Mouse (Mus musculus): ENCODE results near the gene Kcna3. TPM values are rescaled to one million over a fixed set of nuclear protein-coding genes. Genes with fewer than 3 reads are reported as not detected.

Kcna3 gene
- polyA plus RNA-seq (2015; fragmentation: Nextera tagmentation; extraction: Ambion mirVana): 16.0 and 17.8 TPM in 2 replicates

DNA sequence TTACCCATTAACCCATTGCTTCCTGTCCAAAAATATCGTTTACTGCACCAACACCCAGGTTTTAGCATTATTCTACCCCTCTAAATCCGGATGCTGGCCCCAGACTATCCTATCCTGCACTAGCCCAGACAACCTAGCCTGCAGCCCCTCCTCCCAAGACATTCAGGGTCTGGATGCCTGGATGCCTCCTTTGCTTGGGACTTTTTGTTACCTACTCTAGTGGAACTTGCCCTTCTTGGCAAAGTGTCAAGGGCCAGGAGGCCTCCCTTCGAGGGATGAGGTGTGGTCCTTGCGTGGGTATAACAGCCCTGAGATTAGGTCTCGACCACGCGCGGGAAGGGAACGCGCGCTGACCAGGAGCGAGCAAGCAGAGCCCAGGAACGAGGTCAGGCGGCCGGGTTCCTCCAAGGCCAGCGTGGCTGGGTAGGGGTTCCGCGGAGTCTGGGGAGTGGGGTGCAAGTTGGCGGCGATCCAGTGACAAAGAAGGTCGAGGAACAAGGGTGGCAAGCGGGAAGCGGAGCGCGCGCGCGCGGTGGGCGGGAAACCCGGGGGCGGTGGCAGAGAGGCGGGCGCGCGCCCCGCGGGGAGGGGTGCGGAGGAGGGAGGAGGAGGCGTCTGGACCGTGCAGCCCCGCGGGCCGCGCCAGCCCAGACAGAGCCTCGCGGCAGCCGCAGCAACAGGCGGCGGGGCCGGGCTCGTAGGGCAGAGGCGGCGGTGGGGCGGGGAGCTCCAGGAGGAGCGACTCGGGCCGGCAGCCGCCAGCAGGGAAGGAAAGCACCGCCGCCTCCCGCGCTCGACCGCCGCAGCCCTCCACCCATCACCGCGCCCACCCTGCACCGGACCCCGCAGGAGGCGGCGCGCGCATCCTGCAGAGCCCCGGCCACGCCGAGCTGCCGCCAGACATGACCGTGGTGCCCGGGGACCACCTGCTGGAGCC lies at the start of gene Kcna3:
Kcna3 (plus strand) TSS at position 649 of the 937 bp plus-strand sequence.
- H3K4me2 ChIP-seq (ENCODE audit: low read length): peak within 1 kb of the TSS; percentile 78
- H3K36me3 ChIP-seq (ENCODE audit: control insufficient read depth, insufficient read depth, low read length): no peaks in the 10 kb centered on the region
- WGBS: under 1% methylated on average over 24 of the region's 80 CpGs
- peak within 1 kb of the TSS; percentile 92 for H3K27ac ChIP-seq (ENCODE audit: low read length)
- peaks cover 31% of the 10 kb centered on the region for H3K4me1 ChIP-seq (ENCODE audit: control insufficient read depth, insufficient read depth, low read length)
- no peaks in the 10 kb centered on the region for H3K9me3 ChIP-seq (replicated peaks; ENCODE audit: control insufficient read depth, low read length, poor library complexity, severe bottlenecking)
- peak within 1 kb of the TSS; percentile 84 for H3K4me3 ChIP-seq (ENCODE audit: low read depth, low read length)
- peak; percentile 94 for ATAC-seq
- H3K27me3 ChIP-seq (ENCODE audit: control insufficient read depth, insufficient read depth, low read depth, low read length): no peaks in the 10 kb centered on the region
- peak within 1 kb of the TSS; percentile 93 for H3K9ac ChIP-seq (ENCODE audit: low read depth, low read length)

DNA sequence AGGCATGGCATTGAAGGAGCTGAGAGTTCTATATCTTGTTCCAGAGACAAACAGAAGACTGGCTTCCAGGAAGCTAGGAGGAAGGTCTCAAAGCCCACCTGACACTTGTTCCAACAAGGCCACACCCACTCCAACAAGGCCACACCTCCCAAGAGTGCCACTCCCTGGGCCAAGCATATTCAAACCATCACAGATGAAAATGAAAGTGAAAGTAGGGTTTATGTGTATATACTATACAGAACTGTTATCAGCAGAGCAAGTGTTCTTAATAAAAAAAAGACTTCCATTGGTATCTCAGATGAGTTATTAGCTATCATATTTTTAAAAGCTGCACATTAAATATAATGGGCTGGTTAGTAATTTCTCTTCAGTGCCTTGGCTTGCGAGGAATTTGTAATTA lies 44.6 kb upstream of the Kcna3 start:
- H3K27ac ChIP-seq (ENCODE audit: low read length): no peak overlapping the region
- ATAC-seq: no peak
- H3K9me3 ChIP-seq (replicated peaks; ENCODE audit: control insufficient read depth, low read length, poor library complexity, severe bottlenecking): no peaks in the 10 kb centered on the region
- WGBS: 71% methylated on average over 1 of the region's 1 CpGs
- no peaks in the 10 kb centered on the region for H3K36me3 ChIP-seq (ENCODE audit: control insufficient read depth, insufficient read depth, low read length)
- H3K9ac ChIP-seq (ENCODE audit: low read depth, low read length): no peak overlapping the region
- H3K4me2 ChIP-seq (ENCODE audit: low read length): no peak overlapping the region
- no peaks in the 10 kb centered on the region for H3K4me1 ChIP-seq (ENCODE audit: control insufficient read depth, insufficient read depth, low read length)
- no peak overlapping the region for H3K4me3 ChIP-seq (ENCODE audit: low read depth, low read length)
- no peaks in the 10 kb centered on the region for H3K27me3 ChIP-seq (ENCODE audit: control insufficient read depth, insufficient read depth, low read depth, low read length)

DNA sequence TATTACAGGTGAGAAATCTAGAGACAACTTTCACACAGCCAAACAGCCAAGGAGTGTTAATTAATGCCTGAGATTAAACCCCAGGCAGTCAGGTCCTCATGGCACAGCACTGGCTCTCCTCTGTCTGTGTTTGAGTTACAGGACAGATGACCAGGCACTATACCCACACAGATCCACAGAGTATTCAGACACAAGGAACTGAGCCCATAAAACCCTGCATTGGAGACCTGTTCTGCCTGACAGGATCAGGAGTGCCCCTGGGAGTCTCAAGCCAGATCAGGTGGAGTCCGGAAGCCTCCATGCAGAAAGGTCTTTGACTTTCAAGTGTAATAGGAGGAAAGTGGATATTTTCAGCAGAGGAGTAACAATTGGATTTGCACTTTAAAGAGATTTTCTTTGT lies 40.6 kb upstream of the Kcna3 start:
- no peak overlapping the region for H3K4me3 ChIP-seq (ENCODE audit: low read depth, low read length)
- H3K36me3 ChIP-seq (ENCODE audit: control insufficient read depth, insufficient read depth, low read length): no peaks in the 10 kb centered on the region
- no peak overlapping the region for H3K27ac ChIP-seq (ENCODE audit: low read length)
- H3K4me1 ChIP-seq (ENCODE audit: control insufficient read depth, insufficient read depth, low read length): no peaks in the 10 kb centered on the region
- H3K27me3 ChIP-seq (ENCODE audit: control insufficient read depth, insufficient read depth, low read depth, low read length): no peaks in the 10 kb centered on the region
- 18% methylated on average over 1 of the region's 1 CpGs for WGBS
- ATAC-seq: no peak
- no peak overlapping the region for H3K9ac ChIP-seq (ENCODE audit: low read depth, low read length)
- H3K4me2 ChIP-seq (ENCODE audit: low read length): no peak overlapping the region
- no peaks in the 10 kb centered on the region for H3K9me3 ChIP-seq (replicated peaks; ENCODE audit: control insufficient read depth, low read length, poor library complexity, severe bottlenecking)

DNA sequence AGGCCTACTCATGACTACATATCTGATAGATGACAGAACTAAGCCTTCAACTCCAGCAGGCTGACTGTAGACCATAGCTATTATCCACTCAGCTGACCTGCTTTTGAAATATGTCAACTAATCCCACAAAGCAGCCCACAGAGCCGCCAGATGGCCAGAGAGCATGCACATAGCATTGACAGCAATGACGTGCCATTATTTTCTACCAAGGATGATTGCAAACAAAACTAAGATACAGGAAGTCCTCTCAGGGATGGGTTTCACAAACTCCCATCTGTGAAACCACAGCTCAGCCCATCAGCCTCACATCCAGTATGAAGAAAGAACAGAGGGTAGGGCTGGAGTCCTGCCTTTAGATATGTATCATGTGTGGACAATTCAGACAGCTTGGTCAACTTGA lies 39.8 kb upstream of the Kcna3 start:
- Histone ChIP-seq H3K27ac (ENCODE audit: low read length) (no peak overlapping the region), H3K4me3 (ENCODE audit: low read depth, low read length) (no peak overlapping the region), H3K36me3 (ENCODE audit: control insufficient read depth, insufficient read depth, low read length) (no peaks in the 10 kb centered on the region), H3K9me3 (replicated peaks; ENCODE audit: control insufficient read depth, low read length, poor library complexity, severe bottlenecking) (no peaks in the 10 kb centered on the region), H3K9ac (ENCODE audit: low read depth, low read length) (no peak overlapping the region), H3K4me1 (ENCODE audit: control insufficient read depth, insufficient read depth, low read length) (no peaks in the 10 kb centered on the region), H3K4me2 (ENCODE audit: low read length) (no peak overlapping the region), H3K27me3 (ENCODE audit: control insufficient read depth, insufficient read depth, low read depth, low read length) (no peaks in the 10 kb centered on the region)
- no peak for ATAC-seq
- 74% methylated on average over 2 of the region's 2 CpGs for WGBS

DNA sequence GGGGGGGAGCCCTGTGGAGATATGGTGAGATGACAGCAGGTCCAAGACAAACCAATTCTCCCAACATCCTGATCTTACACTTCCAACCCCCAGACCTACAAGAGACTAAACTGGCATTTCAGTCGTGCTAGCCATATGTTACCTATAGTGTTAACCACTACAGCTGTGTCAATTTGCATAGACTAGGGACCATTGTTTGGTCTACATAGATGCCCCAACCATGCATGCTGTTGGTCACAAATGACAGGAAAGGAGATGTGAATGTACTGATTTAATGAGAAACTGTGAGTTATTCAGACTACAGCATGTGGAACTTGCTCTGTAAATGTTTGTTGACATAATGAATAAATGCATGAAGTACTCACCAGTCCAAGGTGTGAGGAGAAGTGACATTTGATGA lies 37.6 kb upstream of the Kcna3 start:
- Histone ChIP-seq H3K4me1 (ENCODE audit: control insufficient read depth, insufficient read depth, low read length) (no peaks in the 10 kb centered on the region), H3K27ac (ENCODE audit: low read length) (no peak overlapping the region), H3K4me2 (ENCODE audit: low read length) (no peak overlapping the region), H3K9me3 (replicated peaks; ENCODE audit: control insufficient read depth, low read length, poor library complexity, severe bottlenecking) (no peaks in the 10 kb centered on the region), H3K27me3 (ENCODE audit: control insufficient read depth, insufficient read depth, low read depth, low read length) (no peaks in the 10 kb centered on the region), H3K36me3 (ENCODE audit: control insufficient read depth, insufficient read depth, low read length) (no peaks in the 10 kb centered on the region), H3K4me3 (ENCODE audit: low read depth, low read length) (no peak overlapping the region), H3K9ac (ENCODE audit: low read depth, low read length) (no peak overlapping the region)
- no peak for ATAC-seq
- 68% methylated on average over 1 of the region's 1 CpGs for whole genome bisulfite sequencing

DNA sequence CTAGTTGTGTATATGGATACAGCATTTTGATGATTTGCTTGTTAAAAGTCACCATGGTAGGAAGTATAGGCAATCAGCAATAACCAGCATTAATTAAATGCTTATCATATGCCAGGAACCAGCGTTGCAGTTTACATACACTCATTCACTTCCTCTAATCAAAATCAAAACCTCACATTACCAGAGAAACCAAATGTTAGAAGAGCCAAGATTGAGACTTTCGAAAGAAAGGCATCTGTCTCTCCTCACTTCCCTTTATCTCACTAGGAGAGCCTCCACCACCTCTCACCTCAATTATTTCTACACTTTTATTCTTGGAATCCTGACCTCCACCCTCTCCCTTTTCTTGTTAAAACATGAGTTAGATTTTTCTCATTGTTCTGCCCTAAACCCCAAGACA lies 35.8 kb upstream of the Kcna3 start:
- Histone ChIP-seq H3K4me1 (ENCODE audit: control insufficient read depth, insufficient read depth, low read length) (no peaks in the 10 kb centered on the region), H3K9ac (ENCODE audit: low read depth, low read length) (no peak overlapping the region), H3K9me3 (replicated peaks; ENCODE audit: control insufficient read depth, low read length, poor library complexity, severe bottlenecking) (no peaks in the 10 kb centered on the region), H3K27me3 (ENCODE audit: control insufficient read depth, insufficient read depth, low read depth, low read length) (no peaks in the 10 kb centered on the region), H3K4me2 (ENCODE audit: low read length) (no peak overlapping the region), H3K27ac (ENCODE audit: low read length) (no peak overlapping the region), H3K36me3 (ENCODE audit: control insufficient read depth, insufficient read depth, low read length) (no peaks in the 10 kb centered on the region), H3K4me3 (ENCODE audit: low read depth, low read length) (no peak overlapping the region)
- WGBS: 68% methylated on average over 2 of the region's 2 CpGs
- ATAC-seq: no peak

DNA sequence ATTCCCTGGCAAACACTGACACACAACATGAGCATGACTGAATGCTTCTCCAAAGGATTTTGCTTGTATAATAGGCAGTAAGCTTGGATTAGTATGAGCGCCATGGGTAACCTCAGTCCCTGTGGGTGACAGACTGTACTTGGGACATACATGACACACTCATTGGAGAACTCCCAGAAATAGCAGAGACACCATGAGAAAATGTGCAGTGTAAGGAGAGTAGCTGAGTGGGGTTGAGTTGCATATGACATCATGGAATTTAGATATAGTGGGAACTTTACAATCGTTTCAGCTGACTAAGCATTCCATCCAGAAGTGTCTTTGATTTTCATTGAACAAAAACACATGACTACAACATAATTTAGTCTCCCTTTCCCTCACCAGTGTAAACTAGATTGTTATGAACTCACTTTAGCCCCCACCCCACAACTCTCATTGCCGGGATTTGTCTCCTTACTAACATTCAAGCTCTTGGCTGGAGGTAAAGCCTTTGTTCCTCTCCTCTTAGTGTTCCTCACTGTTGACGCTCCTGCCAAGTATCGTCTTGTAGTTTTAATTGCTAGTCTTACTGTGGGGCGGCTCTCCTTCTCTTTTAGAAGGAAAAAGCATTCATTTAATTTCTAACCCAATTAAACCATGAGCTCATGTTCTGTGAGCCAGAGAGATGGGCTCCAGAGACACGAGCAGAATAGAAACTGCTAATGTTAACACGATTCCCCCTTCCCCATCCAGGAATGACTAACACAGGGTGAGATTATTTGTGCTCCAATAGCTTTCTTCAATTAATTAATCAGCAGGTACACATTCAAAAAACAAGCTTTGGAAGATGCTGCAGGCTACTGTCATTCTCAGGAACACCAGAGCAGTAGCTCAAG lies 33.5 kb upstream of the Kcna3 start:
- WGBS: 65% methylated on average over 8 of the region's 8 CpGs
- no peak overlapping the region for H3K27ac ChIP-seq (ENCODE audit: low read length)
- no peaks in the 10 kb centered on the region for H3K4me1 ChIP-seq (ENCODE audit: control insufficient read depth, insufficient read depth, low read length)
- H3K9ac ChIP-seq (ENCODE audit: low read depth, low read length): no peak overlapping the region
- no peaks in the 10 kb centered on the region for H3K27me3 ChIP-seq (ENCODE audit: control insufficient read depth, insufficient read depth, low read depth, low read length)
- no peaks in the 10 kb centered on the region for H3K9me3 ChIP-seq (replicated peaks; ENCODE audit: control insufficient read depth, low read length, poor library complexity, severe bottlenecking)
- no peaks in the 10 kb centered on the region for H3K36me3 ChIP-seq (ENCODE audit: control insufficient read depth, insufficient read depth, low read length)
- no peak overlapping the region for H3K4me2 ChIP-seq (ENCODE audit: low read length)
- no peak overlapping the region for H3K4me3 ChIP-seq (ENCODE audit: low read depth, low read length)
- no peak for ATAC-seq

DNA sequence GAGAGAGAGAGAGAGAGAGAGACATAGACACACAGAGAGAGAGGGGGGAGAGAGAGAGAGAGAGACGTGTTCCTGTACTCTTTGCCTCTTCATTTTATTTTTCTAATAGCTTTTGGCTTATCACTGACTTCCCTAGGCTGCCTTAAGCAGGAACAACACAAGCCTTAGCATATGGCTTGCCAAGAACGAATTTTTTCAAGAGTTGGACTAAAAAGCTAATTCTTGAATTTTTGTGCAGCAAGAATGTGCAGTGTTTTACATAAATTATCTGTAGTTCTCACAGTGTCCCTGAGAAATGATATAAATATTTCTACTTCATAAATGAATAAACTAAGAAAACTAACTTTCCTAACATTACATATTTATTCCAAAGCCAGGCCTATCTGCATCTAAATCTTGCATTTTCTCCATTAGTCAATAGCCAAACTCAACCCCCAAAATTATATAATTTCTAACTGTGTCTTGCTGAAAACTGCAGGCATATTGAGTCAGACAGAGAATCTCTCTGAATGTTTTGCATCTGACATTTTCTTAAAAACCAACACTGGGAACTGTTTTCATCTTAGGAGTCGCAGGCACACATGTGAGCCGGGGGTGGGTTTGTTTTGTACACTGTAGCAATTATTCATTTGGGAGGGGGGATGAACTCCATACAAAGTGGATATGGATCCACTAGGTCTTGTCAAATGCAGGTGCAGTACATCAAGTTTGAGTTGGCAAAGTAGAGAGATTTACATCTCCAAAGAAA lies 26.5 kb upstream of the Kcna3 start:
- 74% methylated on average over 4 of the region's 4 CpGs for whole genome bisulfite sequencing
- no peak overlapping the region for H3K4me3 ChIP-seq (ENCODE audit: low read depth, low read length)
- no peaks in the 10 kb centered on the region for H3K27me3 ChIP-seq (ENCODE audit: control insufficient read depth, insufficient read depth, low read depth, low read length)
- H3K27ac ChIP-seq (ENCODE audit: low read length): no peak overlapping the region
- no peak for ATAC-seq
- no peaks in the 10 kb centered on the region for H3K9me3 ChIP-seq (replicated peaks; ENCODE audit: control insufficient read depth, low read length, poor library complexity, severe bottlenecking)
- H3K9ac ChIP-seq (ENCODE audit: low read depth, low read length): no peak overlapping the region
- no peaks in the 10 kb centered on the region for H3K4me1 ChIP-seq (ENCODE audit: control insufficient read depth, insufficient read depth, low read length)
- no peaks in the 10 kb centered on the region for H3K36me3 ChIP-seq (ENCODE audit: control insufficient read depth, insufficient read depth, low read length)
- H3K4me2 ChIP-seq (ENCODE audit: low read length): no peak overlapping the region

Measured in midbrain, embryonic 16.5 days (tissue).